ENCODE assay signal across 9 mouse cellular contexts in genomic region chr7:30859290-30859634, GRCm38 (mm10). TPM values are rescaled to one million over a fixed set of nuclear protein-coding genes. Genes with fewer than 3 reads are reported as not detected.
A peak's percentile ranks its signal among the peaks of the same experiment; 100 is the strongest.
DNase-seq lines count a peak whose midpoint lies in the region; ATAC-seq and TF ChIP-seq lines count a peak whose summit lies in the region.
"Had no signal": no experiment of that assay in that cellular context is flagged by ENCODE, and none has a peak within 500 bp of the region (broad histone marks: within the 10 kb centered on the region; RNA-seq: fewer than 3 reads in every experiment).

No protein-coding gene starts in this region.

- TF ChIP-seq CTCF in layer of hippocampus, adult 2 months (conservative IDR thresholded peaks at IDR 0.05), result peak; percentile 85
- TF ChIP-seq CTCF in lung, embryonic 14.5 days (IDR thresholded peaks at IDR 0.05; ENCODE audit: low read depth), result peak; percentile 90

- peak overlapping the region; percentile 51; the same call in 1 of the 2 replicates for H3K4me2 ChIP-seq in embryonic facial prominence, embryonic 12.5 days (replicated peaks)
- H3K4me2 ChIP-seq in lung, embryonic 14.5 days, result no peak overlapping the region; the same call in 1 of the 2 replicates

- H3K9ac ChIP-seq in embryonic facial prominence, embryonic 12.5 days, result peak overlapping the region; percentile 19; the same call in 1 of the 2 replicates
- H3K9ac ChIP-seq in lung, embryonic 14.5 days, result no peak overlapping the region

- H3K36me3 ChIP-seq in embryonic facial prominence, embryonic 12.5 days, result no peaks in the 10 kb centered on the region
- H3K36me3 ChIP-seq in lung, embryonic 14.5 days (ENCODE audit: insufficient read depth), result no peaks in the 10 kb centered on the region

- no peaks in the 10 kb centered on the region for H3K9me3 ChIP-seq in embryonic facial prominence, embryonic 12.5 days
- no peaks in the 10 kb centered on the region for H3K9me3 ChIP-seq in lung, embryonic 14.5 days (ENCODE audit: low read depth, low read length)

- peak; percentile 29 to 42 for DNase-seq in CD8-positive naive resting alpha-beta T cell, adult 2 months (ENCODE audit: low read depth in 2 of 2, low spot score in 2 of 2)
- DNase-seq in adrenal gland, postnatal 14 days, result peak; percentile 90
- peak; percentile 81 for DNase-seq in heart, postnatal 4 days
- DNase-seq in layer of hippocampus, adult 2 months (ENCODE audit: low spot score in 2 of 2), result peak; percentile 67 to 72
- peak; percentile 79 for DNase-seq in lung, embryonic 14.5 days
- DNase-seq in ovary, postnatal 14 days (ENCODE audit: low spot score), result peak; percentile 66
- DNase-seq in thymus, postnatal 0 days (ENCODE audit: low spot score), result peak; percentile 77

- ATAC-seq in embryonic facial prominence, embryonic 12.5 days (ENCODE audit: insufficient number of reproducible peaks, insufficient read depth, low FRiP score, low TSS enrichment), result no peak
- peak; percentile 69 for ATAC-seq in lung, embryonic 14.5 days (ENCODE audit: insufficient read depth)

- H3K4me3 ChIP-seq in embryonic facial prominence, embryonic 12.5 days, result no peak overlapping the region
- H3K4me3 ChIP-seq in layer of hippocampus, adult 2 months, result no peak overlapping the region
- H3K4me3 ChIP-seq in lung, embryonic 14.5 days (ENCODE audit: low read depth, low read length), result no peak overlapping the region

- no peak overlapping the region for H3K27ac ChIP-seq in embryonic facial prominence, embryonic 12.5 days
- no peak overlapping the region for H3K27ac ChIP-seq in layer of hippocampus, adult 2 months
- no peak overlapping the region for H3K27ac ChIP-seq in lung, embryonic 14.5 days (ENCODE audit: low read depth)

- H3K4me1 ChIP-seq in embryonic facial prominence, embryonic 12.5 days, result no peaks in the 10 kb centered on the region
- no peaks in the 10 kb centered on the region for H3K4me1 ChIP-seq in lung, embryonic 14.5 days (ENCODE audit: insufficient read depth)

- 0 out of 2 replicates have a peak, but pooled peaks cover 11% of the 10 kb centered on the region for H3K27me3 ChIP-seq in embryonic facial prominence, embryonic 12.5 days
- H3K27me3 ChIP-seq in lung, embryonic 14.5 days (ENCODE audit: insufficient read depth, low read length), result no peaks in the 10 kb centered on the region

RNA-seq across cellular contexts. Expression of gene Ffar1, which starts 2.1 kb away (rescaled TPM):
- 0.41 TPM in 1 of 2 replicates, not detected in the other for total RNA-seq in adrenal gland, postnatal 14 days (2021)
- polyA plus RNA-seq in embryonic facial prominence, embryonic 12.5 days (2016; fragmentation: Nextera tagmentation; extraction: Ambion mirVana), result not detected in 2 replicates
- not detected for total RNA-seq in heart, postnatal 4 days (2021)
- total RNA-seq in layer of hippocampus, adult 2 months (2021), result not detected
- not detected in 2 replicates for polyA plus RNA-seq in lung, embryonic 14.5 days (2014; fragmentation: Nextera tagmentation; extraction: Ambion mirVana)
- not detected in 2 replicates for polyA plus RNA-seq in thymus, postnatal 0 days (2015; fragmentation: Nextera tagmentation; extraction: Ambion mirVana)
- polyA plus RNA-seq: heart, embryonic 14.5 days had no signal

RNA-seq across cellular contexts. Expression of gene Ffar3, which starts 3.3 kb away (rescaled TPM):
- total RNA-seq in adrenal gland, postnatal 14 days (2021), result 0.26 and 0.38 TPM in 2 replicates
- polyA plus RNA-seq in embryonic facial prominence, embryonic 12.5 days (2016; fragmentation: Nextera tagmentation; extraction: Ambion mirVana), result 0.13 TPM in 1 of 2 replicates, not detected in the other
- total RNA-seq in heart, postnatal 4 days (2021), result not detected
- not detected for total RNA-seq in layer of hippocampus, adult 2 months (2021)
- not detected in 2 replicates for polyA plus RNA-seq in lung, embryonic 14.5 days (2014; fragmentation: Nextera tagmentation; extraction: Ambion mirVana)
- 0.10 TPM in 1 of 2 replicates, not detected in the other for polyA plus RNA-seq in thymus, postnatal 0 days (2015; fragmentation: Nextera tagmentation; extraction: Ambion mirVana)
- polyA plus RNA-seq: heart, embryonic 14.5 days had no signal

RNA-seq across cellular contexts. Expression of gene Cd22, which starts 20.9 kb away (rescaled TPM):
- total RNA-seq in adrenal gland, postnatal 14 days (2021), result 3.2 and 14.1 TPM in 2 replicates
- 0.09 and 0.17 TPM in 2 replicates for polyA plus RNA-seq in embryonic facial prominence, embryonic 12.5 days (2016; fragmentation: Nextera tagmentation; extraction: Ambion mirVana)
- total RNA-seq in heart, postnatal 4 days (2021), result 1 to 10 TPM in 1 of 2 experiments, under 1 TPM in 1; 0.09 to 1.2 TPM
- total RNA-seq in layer of hippocampus, adult 2 months (2021), result not detected
- polyA plus RNA-seq in lung, embryonic 14.5 days (2014; fragmentation: Nextera tagmentation; extraction: Ambion mirVana), result 0.32 TPM in 1 of 2 replicates, not detected in the other
- 0.40 and 0.99 TPM in 2 replicates for polyA plus RNA-seq in thymus, postnatal 0 days (2015; fragmentation: Nextera tagmentation; extraction: Ambion mirVana)
- polyA plus RNA-seq: heart, embryonic 14.5 days had no signal

RNA-seq across cellular contexts. Expression of gene Ffar2, which starts 35.7 kb away (rescaled TPM):
- 1.1 TPM in 2 replicates for total RNA-seq in adrenal gland, postnatal 14 days (2021)
- polyA plus RNA-seq in embryonic facial prominence, embryonic 12.5 days (2016; fragmentation: Nextera tagmentation; extraction: Ambion mirVana), result 0.24 TPM in 1 of 2 replicates, not detected in the other
- total RNA-seq in heart, postnatal 4 days (2021), result not detected
- total RNA-seq in layer of hippocampus, adult 2 months (2021), result not detected
- 0.20 and 0.39 TPM in 2 replicates for polyA plus RNA-seq in lung, embryonic 14.5 days (2014; fragmentation: Nextera tagmentation; extraction: Ambion mirVana)
- polyA plus RNA-seq in thymus, postnatal 0 days (2015; fragmentation: Nextera tagmentation; extraction: Ambion mirVana), result 0.95 and 1.5 TPM in 2 replicates

RNA-seq across cellular contexts. Expression of gene Mag, which starts 55.4 kb away (rescaled TPM):
- total RNA-seq in adrenal gland, postnatal 14 days (2021), result 0.33 and 0.90 TPM in 2 replicates
- polyA plus RNA-seq in embryonic facial prominence, embryonic 12.5 days (2016; fragmentation: Nextera tagmentation; extraction: Ambion mirVana), result 0.26 and 0.29 TPM in 2 replicates
- 1 to 10 TPM in 1 of 2 experiments, under 1 TPM in 1; 0.31 to 1.3 TPM for total RNA-seq in heart, postnatal 4 days (2021)
- total RNA-seq in layer of hippocampus, adult 2 months (2021), result 100 to 1,000 TPM; 135 to 145 TPM
- polyA plus RNA-seq in lung, embryonic 14.5 days (2014; fragmentation: Nextera tagmentation; extraction: Ambion mirVana), result 0.12 and 0.25 TPM in 2 replicates
- polyA plus RNA-seq in thymus, postnatal 0 days (2015; fragmentation: Nextera tagmentation; extraction: Ambion mirVana), result 0.42 and 0.46 TPM in 2 replicates
- polyA plus RNA-seq: heart, embryonic 14.5 days had no signal

Comparison
In these comparisons a context has a peak if more than half of its experiments do, and no peak if none do; other contexts are left out.
1. DNase-seq: peak in every context shown above with its lines; median percentile 90 in adrenal gland, postnatal 14 days; 81 in heart, postnatal 4 days; 79 in lung, embryonic 14.5 days; 77 in thymus, postnatal 0 days; 70 in layer of hippocampus, adult 2 months; 66 in ovary, postnatal 14 days; 36 in CD8-positive naive resting alpha-beta T cell, adult 2 months.